Mouse (Mus musculus) cerebellum, postnatal 14 days (tissue): Measurements from ENCODE around the gene Eprs.

ENCODE experiments used
- DNase-seq, 2 experiments: peaks; one replicate each; pipeline ENCODE4 v3.0.0; 2021; ENCODE audit warnings: mixed read lengths in 2 of 2

Eprs gene

GRCm38 (mm10) chr1:185451495-185451894 lies 88.7 kb downstream of the Eprs start:
- DNase-seq, result no peak

- no peak for DNase-seq
Measured at GRCm38 (mm10) chr1:185452461-185452860, 89.6 kb downstream of the Eprs start.

GRCm38 (mm10) chr1:185454144-185454543 lies 91.3 kb downstream of the Eprs start:
- no peak for DNase-seq

GRCm38 (mm10) chr1:185454575-185454954 lies 91.7 kb downstream of the Eprs start, which contains the start of gene Slc30a10:
Gene Slc30a10, plus strand, starts transcription at chr1:185454848.
- peak; percentile 72 to 77 for DNase-seq

GRCm38 (mm10) chr1:185454955-185455701 lies 92.3 kb downstream of the Eprs start:
- DNase-seq, result peak; percentile 62 to 64

- no peak for DNase-seq
Measured at GRCm38 (mm10) chr1:185456327-185456726, 93.5 kb downstream of the Eprs start.

- no peak for DNase-seq
Measured at GRCm38 (mm10) chr1:185460096-185460495, 97.3 kb downstream of the Eprs start.

- no peak for DNase-seq
Measured at GRCm38 (mm10) chr1:185462889-185463288, 100.0 kb downstream of the Eprs start.

- no peak for DNase-seq
Measured at GRCm38 (mm10) chr1:185469551-185470021, 106.7 kb downstream of the Eprs start.

GRCm38 (mm10) chr1:185472025-185472720 lies 109.3 kb downstream of the Eprs start:
- no peak for DNase-seq

- no peak for DNase-seq
Measured at GRCm38 (mm10) chr1:185472730-185473129, 109.9 kb downstream of the Eprs start.

GRCm38 (mm10) chr1:185473437-185473836 lies 110.6 kb downstream of the Eprs start:
- no peak for DNase-seq
